Mouse (Mus musculus) brain, adult 2 months (tissue): ENCODE measurements at regions not wholly inside any gene's neighbourhood (a gene's known extent, or its start where the extent isn't known, plus 50 kb on each side); places are given as distances from the start of the nearest gene placed in this dataset.

Source experiments
- DNase-seq: peaks from one replicate; pipeline ENCODE4 v3.0.0; 2011; ENCODE audit warnings: low read depth, low spot score

DNA sequence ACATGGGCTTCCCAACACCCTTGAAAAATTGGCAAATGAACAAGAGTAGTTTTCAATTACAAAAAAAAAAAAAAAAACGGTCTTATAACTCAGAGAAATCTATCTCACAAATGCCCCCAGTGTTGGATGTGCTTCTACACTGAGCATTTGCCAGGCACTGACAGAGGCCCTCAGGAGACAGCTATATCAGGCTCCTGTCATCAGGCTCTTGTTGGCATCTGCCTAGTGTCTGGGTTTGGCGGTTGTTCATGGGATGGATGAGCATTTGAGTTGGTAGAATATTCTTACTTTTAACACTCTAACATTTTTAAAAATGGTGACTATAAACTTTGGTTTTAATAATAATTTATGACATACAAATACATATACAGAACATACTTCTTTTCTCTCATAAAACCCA is 1555.4 kb upstream of the Map3k7 start:
- DNase-seq, result no peak

DNA sequence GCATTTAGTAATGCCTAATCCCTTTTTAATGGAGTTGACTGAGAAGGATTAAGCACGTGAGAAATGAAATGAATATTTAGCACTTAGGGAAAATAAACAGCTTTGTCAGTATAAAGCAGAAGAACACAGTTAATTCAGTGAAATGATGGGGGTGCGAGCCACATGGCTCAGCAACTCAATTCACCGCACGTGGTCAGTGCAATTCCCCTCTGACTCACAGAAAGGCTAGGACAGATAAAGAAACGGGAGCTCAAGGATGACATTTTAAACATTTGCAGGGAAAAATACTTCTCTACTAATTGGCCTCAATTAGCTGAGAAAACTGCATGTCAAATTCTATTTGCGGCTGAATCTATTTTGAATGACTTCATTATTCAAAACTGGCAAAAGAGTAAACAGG is 1516.3 kb upstream of the Map3k7 start:
- DNase-seq, result peak; percentile 32

DNA sequence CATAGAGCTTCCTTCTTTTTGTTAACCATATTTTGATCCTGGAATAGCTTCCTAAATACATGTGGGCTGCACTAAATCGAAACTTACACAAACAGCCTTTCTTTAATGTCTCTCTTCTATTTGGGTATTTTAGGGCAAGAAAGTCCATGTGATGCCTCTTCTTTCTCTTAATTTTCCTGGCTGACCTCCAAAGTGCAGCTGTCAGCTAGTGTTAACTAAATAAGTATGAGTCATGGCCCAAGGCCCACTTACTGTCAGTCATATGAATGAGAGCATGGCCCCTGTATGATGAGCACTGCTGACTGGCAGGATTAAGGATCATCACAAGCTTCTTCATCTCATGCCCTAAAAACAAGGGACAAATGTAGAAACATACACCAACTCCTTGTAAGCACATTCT is 1513.5 kb upstream of the Map3k7 start:
- DNase-seq, result peak; percentile 4

DNA sequence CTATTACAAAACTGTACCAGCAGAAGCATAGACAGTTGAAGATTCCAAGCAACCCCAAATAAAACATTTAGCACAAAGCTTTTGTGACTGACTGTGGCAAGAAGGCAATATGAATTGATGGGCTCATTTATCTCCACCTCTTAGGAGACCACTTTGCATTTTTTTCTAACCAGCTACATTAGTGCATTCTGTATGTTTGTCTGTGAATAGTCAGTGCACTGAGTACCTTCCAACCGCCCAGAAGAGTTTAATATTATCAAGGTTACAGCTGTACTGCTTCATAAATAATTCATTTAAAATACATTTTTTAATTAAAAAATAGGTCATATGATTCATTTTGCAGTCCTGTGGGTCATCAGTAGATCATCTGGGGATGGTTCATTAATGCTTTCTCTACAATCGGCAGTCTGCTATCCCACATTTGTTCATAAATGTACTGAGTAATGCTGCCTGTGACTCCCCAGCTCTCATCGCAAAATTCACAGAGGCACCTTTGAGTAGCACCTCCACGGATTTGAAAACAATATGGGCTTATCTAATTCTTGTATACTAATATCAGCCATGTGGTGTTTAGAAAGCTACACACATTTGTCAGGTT is 1496.5 kb upstream of the Map3k7 start:
- no peak for DNase-seq

DNA sequence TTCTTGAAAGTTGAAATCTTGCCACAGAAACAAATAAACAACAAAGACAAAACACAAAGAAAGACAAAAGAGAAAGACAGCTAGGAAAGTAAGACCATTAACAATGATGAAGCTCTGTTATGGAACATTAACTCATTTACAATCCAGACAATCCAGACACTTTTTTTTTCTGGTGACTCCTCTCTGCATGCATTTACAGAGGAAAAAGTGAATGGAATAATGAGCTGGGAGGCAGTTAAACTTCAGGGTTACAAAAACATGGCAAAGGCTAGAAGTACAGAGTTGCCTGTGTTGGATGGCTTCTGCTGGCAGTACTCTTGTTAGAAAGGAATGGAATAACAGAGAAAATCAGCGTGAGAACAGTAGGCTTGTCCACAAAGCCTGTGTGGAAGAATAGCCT is 1487.3 kb upstream of the Map3k7 start:
- DNase-seq, result no peak

DNA sequence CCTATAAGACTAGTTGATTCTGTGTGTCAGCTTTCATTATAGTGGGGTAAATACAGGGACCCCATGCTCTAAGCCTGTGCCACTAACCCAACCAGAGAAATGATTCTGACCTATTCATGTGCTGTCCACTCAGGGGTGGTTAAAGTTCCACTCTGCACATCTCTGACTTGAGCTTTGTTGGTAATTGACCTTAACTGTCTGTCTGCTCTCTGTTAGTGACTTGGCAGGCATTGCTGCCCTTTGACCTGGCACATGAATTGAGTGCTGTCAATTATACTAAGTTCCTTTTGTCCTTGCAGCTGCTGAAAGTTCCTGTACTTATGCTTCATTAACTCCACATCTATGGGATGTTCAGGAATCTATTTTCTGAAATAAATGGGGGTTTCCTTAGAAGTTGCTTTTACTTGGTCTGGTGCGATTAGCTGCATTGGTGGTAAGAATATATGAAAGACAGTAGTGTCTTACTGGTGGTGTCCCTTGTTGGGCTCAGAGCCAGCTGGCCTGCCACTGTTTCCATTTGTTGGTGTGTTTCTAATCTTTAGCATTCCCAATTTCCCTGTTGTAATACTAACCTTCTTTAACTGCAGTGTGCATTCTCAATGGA is 1463.7 kb upstream of the Map3k7 start:
- no peak for DNase-seq
